Mouse (Mus musculus) lung, postnatal 0 days (tissue): Measurements from ENCODE around the gene Entpd2.
A peak's percentile ranks its signal among the peaks of the same experiment; 100 is the strongest.
"Not testable (repeated sequence)": the region's sequence is repeated elsewhere in the genome, so short reads cannot be mapped to it uniquely, and the experiment has no call there.

Experiments used
- CTCF ChIP-seq: IDR thresholded peaks from 2 replicates; pipeline ENCODE4 v1.5.1; 2016; ENCODE audit warnings: antibody characterized with exemption, mild to moderate bottlenecking
- EP300 ChIP-seq: IDR thresholded peaks from 2 replicates; pipeline ENCODE4 v1.6.1; 2016; ENCODE audit warnings: antibody characterized with exemption, mild to moderate bottlenecking, control low read depth

- 0 out of 2 replicates have a peak, but pooled peaks have one; percentile 18 for TF ChIP-seq CTCF
- TF ChIP-seq EP300, result not testable (repeated sequence)
These were observed 17.8 kb downstream of the Entpd2 start for GRCm38 (mm10) chr2:25413436-25413835.
